Mouse (Mus musculus): ENCODE data around the gene Rps15.

- TF ChIP-seq TCF12 (IDR thresholded peaks at IDR 0.05; ENCODE audit: insufficient read depth, poor library complexity, severe bottlenecking) (no peak), USF1 (IDR thresholded peaks at IDR 0.05; ENCODE audit: low read depth) (no peak), POLR2A (IDR thresholded peaks at IDR 0.05; ENCODE audit: insufficient read length, low read depth) (no peak)
Measured at GRCm38 (mm10) chr10:80265149-80265486, 27.1 kb upstream of the Rps15 start.
